16 mouse cellular contexts compared by ENCODE assay signal in the genomic region with DNA sequence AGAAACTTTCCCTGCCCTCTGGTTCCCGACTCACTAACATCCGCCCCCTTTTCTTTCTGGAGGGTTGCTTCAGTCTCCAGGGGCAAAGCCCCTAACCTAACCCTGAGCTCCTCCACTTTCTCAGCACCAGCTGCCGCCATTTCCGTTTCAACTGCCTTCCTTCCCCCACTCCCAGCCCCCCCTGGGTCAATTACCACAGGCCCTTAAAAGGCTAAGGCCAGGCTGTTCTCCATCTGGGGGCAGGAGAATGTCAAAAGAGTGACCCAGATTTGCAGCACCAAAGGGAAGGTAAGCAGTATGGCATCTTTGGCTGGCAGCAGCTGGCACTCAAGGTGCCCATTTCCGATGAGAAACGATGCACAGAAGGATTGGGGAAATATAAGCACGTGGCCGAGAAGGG. TPM values are rescaled to one million over a fixed set of nuclear protein-coding genes. Genes with fewer than 3 reads are reported as not detected.
DNase-seq lines count a peak whose midpoint lies in the region; ATAC-seq and TF ChIP-seq lines count a peak whose summit lies in the region.
"Had no signal": no experiment of that assay in that cellular context is flagged by ENCODE, and none has a peak within 500 bp of the region (broad histone marks: within the 10 kb centered on the region; RNA-seq: fewer than 3 reads in every experiment).

No protein-coding gene starts in this region.

- no peak for DNase-seq in heart, embryonic 10.5 days (ENCODE audit: low spot score)
- no peak for DNase-seq in heart, adult 9 months (ENCODE audit: low spot score in 2 of 2)
- DNase-seq in CH12.LX (ENCODE audit: extremely low read depth) (no peak), MN1 (ENCODE audit: low spot score) (no peak)
- DNase-seq in right cerebral cortex, postnatal 25 days = no peak
- no peak for DNase-seq in spleen, adult 12 weeks (ENCODE audit: low spot score)
- DNase-seq: kidney, adult 9 months; layer of hippocampus, adult 9-11 months; left cerebral cortex, postnatal 4 days; liver, postnatal 0 days; right cerebral cortex, postnatal 4 days had no signal

- peak overlapping the region; percentile 69 for H3K27ac ChIP-seq in heart, embryonic 10.5 days
- no peak overlapping the region for H3K27ac ChIP-seq in CH12.LX (ENCODE audit: insufficient read depth, low read depth)
- H3K27ac ChIP-seq: hindbrain, postnatal 0 days; macrophage; stomach, embryonic 15.5 days had no signal

- ATAC-seq in common myeloid progenitor, adult 5-6 weeks (replicated peaks; ENCODE audit: low read depth, poor library complexity, severe bottlenecking) = peak; percentile 27
- peak; percentile 42; the same call in 1 of the 2 replicates for ATAC-seq in megakaryocyte progenitor cell, adult 5-6 weeks (replicated peaks; ENCODE audit: poor library complexity)
- ATAC-seq: hindbrain, postnatal 0 days; liver, postnatal 0 days had no signal

- dilution Hi-C loops in CH12.LX (cut with MboI; ENCODE audit: extremely low pct_ligation_motif_present, extremely low pct_unique_long_range_greater_than_20kb, low sequenced_read_pairs) = no loop called here

- TF ChIP-seq POLR2A in CH12.LX (IDR thresholded peaks at IDR 0.05; ENCODE audit: low read depth, low read length) = no peak

- no peaks in the 10 kb centered on the region for H3K9me3 ChIP-seq in heart, embryonic 10.5 days
- no peaks in the 10 kb centered on the region for H3K9me3 ChIP-seq in CH12.LX (replicated peaks; ENCODE audit: low read length)
- H3K9me3 ChIP-seq: stomach, embryonic 15.5 days had no signal

- no peak for TF ChIP-seq EP300 in CH12.LX (IDR thresholded peaks at IDR 0.05; ENCODE audit: low read length)

- H3K9ac ChIP-seq in CH12.LX (ENCODE audit: insufficient read depth, low read depth) = no peak overlapping the region
- H3K9ac ChIP-seq: liver, postnatal 0 days; stomach, embryonic 15.5 days had no signal

- no peak for TF ChIP-seq CTCF in CH12.LX (conservative IDR thresholded peaks at IDR 0.05 in 1 of 2, IDR thresholded peaks at IDR 0.05 in 1 of 2; ENCODE audit: low read depth in 2 of 2, low read length in 2 of 2)

- in situ Hi-C loops in CH12.LX (cut with MboI; ENCODE audit: low pct_ligation_motif_present, low pct_unique_long_range_greater_than_20kb, low sequenced_read_pairs) = no loop called here

- no peak overlapping the region for H3K4me3 ChIP-seq in heart, embryonic 10.5 days
- no peak overlapping the region for H3K4me3 ChIP-seq in CH12.LX (replicated peaks in 1 of 3; ENCODE audit: low read depth in 2 of 3, low read length in 2 of 3, poor library complexity in 1 of 3)
- H3K4me3 ChIP-seq: stomach, embryonic 15.5 days had no signal

- no peaks in the 10 kb centered on the region for H3K27me3 ChIP-seq in heart, embryonic 10.5 days (ENCODE audit: insufficient read depth, poor library complexity, severe bottlenecking)
- no peaks in the 10 kb centered on the region for H3K27me3 ChIP-seq in CH12.LX (replicated peaks)
- H3K27me3 ChIP-seq: stomach, embryonic 15.5 days had no signal

- WGBS in heart, embryonic 10.5 days = 47% methylated on average over 8 of the region's 8 CpGs

- H3K4me1 ChIP-seq in heart, embryonic 10.5 days = peaks cover 28% of the 10 kb centered on the region
- H3K4me1 ChIP-seq in CH12.LX (ENCODE audit: control insufficient read depth in 1 of 2, insufficient read depth in 2 of 2) = peaks cover 0 to 9% of the 10 kb centered on the region in 2 experiments; a peak in 2 of 4 replicates

- no peak for TF ChIP-seq RAD21 in CH12.LX (IDR thresholded peaks at IDR 0.05; ENCODE audit: low read depth, low read length)

- no peak overlapping the region for H3K4me2 ChIP-seq in CH12.LX (ENCODE audit: insufficient read depth, low read depth, poor library complexity, severe bottlenecking)
- H3K4me2 ChIP-seq: stomach, embryonic 15.5 days had no signal

- no peaks in the 10 kb centered on the region for H3K79me2 ChIP-seq in CH12.LX (replicated peaks; ENCODE audit: control insufficient read depth, extremely low read depth, insufficient read depth, poor library complexity, severe bottlenecking)

- peaks cover 30% of the 10 kb centered on the region for H3K36me3 ChIP-seq in heart, embryonic 10.5 days
- peaks cover 18 to 32% of the 10 kb centered on the region in 2 experiments for H3K36me3 ChIP-seq in CH12.LX (replicated peaks in 1 of 2; ENCODE audit: control insufficient read depth in 1 of 2, insufficient read depth in 1 of 2, low read length in 1 of 2)

TF ChIP-seq in CH12.LX, 34 proteins besides CTCF, POLR2A, EP300 and RAD21:
- TF ChIP-seq MAFK (IDR thresholded peaks at IDR 0.05; ENCODE audit: insufficient replicate concordance, low read length) (no peak), MAZ (IDR thresholded peaks at IDR 0.05; ENCODE audit: low read depth, low read length) (no peak), JUND (conservative IDR thresholded peaks at IDR 0.05; ENCODE audit: low read depth, low read length) (no peak), MAX (IDR thresholded peaks at IDR 0.05; ENCODE audit: low read length) (0 out of 2 replicates have a peak, but pooled peaks have one; percentile 17), ZC3H11A (IDR thresholded peaks at IDR 0.05; ENCODE audit: low read depth, low read length) (no peak), CHD2 (IDR thresholded peaks at IDR 0.05; ENCODE audit: low read length) (0 out of 2 replicates have a peak, but pooled peaks have one; percentile 33)

RNA-seq across cellular contexts. Expression of gene Sec31a, which starts 57.7 kb away (rescaled TPM):
- polyA plus RNA-seq in heart, embryonic 10.5 days (2016; fragmentation: Nextera tagmentation; extraction: Ambion mirVana) = 156 and 180 TPM in 2 replicates
- total RNA-seq in CH12.LX (2012; rRNA removed) = 52.2 and 69.1 TPM in 2 replicates
- 48.2 and 48.5 TPM in 2 replicates for total RNA-seq in CH12.LX (2014; rRNA removed)
- 131 and 161 TPM in 2 replicates for polyA plus RNA-seq in CH12.LX (2012; ENCODE audit: insufficient read length, low read depth)
- total RNA-seq in common myeloid progenitor, adult 5-6 weeks (2017) = 116 and 137 TPM in 2 replicates
- 158 and 166 TPM in 2 replicates for total RNA-seq in megakaryocyte progenitor cell, adult 5-6 weeks (2015)
- 125 and 137 TPM in 2 replicates for total RNA-seq in megakaryocyte progenitor cell, adult 5-6 weeks (2017)
